Mouse (Mus musculus): ENCODE data around the gene Pdzrn4. TPM values are rescaled to one million over a fixed set of nuclear protein-coding genes. Genes with fewer than 3 reads are reported as not detected.

Gene Pdzrn4
- total RNA-seq, 1 experiment from 2014 or later = not detected

DNA sequence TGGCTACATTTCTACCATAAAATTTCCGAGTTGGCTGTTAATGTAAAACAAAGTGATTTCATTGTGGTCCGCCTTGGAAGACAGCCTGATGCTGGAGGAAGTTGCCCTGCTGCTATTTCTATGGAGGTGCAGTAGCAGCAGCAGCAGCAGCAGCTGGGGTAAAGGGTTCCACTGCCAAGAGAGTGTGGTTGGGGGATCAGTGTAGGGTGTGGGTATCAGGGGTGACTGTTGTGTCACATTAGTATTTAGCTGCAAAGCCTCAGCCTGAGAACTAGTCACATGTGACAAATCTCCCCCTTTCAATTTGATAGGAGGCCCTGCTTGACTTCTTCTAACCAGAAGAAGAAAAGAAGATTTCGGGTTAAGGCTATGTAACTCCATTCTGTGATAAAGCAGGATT lies 183.5 kb downstream of the Pdzrn4 start:
- no peak for ATAC-seq (replicated peaks; ENCODE audit: low read depth, poor library complexity, severe bottlenecking)

DNA sequence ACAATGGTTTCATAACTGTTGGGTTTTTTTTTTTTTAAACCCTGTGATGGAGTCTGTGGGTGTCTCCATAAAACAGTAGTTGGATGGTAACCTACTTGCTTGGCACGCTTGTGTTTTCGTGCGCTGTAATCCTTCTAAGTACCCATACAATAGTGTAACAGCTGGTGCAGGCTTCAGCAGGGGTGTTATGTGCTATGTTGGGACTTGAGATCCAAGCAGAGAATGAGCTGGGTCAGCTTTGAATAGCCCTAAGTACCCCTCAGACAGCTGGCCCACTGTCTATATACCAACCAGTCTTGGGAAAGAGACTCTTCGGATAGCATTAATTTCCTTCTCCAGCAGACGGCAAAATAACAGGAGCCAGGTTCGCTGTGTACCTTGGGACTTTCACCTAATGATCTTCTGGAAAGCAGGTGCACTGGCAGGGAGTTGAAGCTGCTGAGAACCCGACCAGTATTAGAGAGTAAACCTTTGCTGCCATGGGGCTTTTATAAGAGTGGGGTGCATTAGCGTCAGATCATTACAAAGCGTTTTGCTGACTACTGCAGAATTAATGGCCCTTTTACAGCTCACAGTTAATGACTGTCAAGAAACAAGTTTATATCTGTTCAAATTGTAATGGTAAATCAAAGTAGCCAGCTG lies 184.2 kb downstream of the Pdzrn4 start:
- ATAC-seq (replicated peaks; ENCODE audit: low read depth, poor library complexity, severe bottlenecking) = no peak

DNA sequence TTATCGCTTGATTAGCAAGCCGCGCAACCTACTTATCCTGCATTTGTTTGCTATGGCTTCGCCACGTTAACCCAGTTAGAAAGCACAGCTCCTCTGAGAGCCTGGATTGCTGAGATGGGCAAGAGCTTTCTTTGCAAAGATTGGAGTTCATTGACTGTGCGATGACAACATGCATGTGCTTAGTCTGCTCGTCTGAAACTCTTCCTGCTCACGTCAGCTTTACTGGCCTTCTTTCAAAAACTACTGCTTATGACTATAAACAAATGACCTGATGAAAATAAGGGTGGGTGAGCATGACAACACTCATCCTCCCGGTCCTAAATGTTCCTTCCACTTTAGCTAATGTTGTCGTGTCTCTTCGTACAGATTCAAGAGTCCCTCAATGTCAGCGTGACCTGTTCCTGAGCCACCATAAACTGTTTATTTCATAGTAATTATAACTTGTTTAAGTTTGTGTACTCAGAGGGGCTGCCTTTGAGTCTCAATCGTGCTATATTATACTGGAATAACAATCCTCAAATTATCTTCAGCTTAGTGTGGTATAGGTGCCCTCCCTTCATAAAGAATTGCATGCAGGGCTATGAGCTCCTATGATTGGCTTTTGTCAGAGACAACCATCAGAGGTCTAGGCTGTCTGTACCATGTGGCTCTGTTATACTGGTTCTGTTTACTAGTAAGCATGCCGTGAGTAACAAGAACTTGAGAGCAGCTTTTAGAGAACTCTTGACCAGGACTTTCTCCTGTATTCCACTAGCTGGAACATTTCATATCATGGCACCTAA lies 187.9 kb downstream of the Pdzrn4 start:
- no peak for ATAC-seq (replicated peaks; ENCODE audit: low read depth, poor library complexity, severe bottlenecking)

DNA sequence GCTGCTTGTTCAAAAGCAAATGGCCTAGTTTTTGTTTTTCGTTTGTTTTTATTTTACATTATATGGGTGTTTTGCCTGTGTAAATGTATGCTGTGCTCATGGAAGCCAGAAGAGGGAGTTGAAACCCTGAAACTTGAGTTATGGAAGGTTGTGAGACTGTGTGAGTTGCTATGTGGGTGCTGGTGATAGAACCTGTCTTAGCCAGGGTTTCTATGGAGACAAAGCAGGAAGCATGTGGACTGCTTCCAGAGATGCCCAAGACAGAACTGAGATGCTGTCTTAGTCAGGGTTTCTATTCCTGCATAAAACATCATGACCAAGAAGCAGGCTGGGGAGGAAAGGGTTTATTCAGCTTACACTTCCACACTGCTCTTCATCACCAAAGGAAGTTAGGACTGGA lies 190.8 kb downstream of the Pdzrn4 start:
- ATAC-seq (replicated peaks; ENCODE audit: low read depth, poor library complexity, severe bottlenecking) = no peak

DNA sequence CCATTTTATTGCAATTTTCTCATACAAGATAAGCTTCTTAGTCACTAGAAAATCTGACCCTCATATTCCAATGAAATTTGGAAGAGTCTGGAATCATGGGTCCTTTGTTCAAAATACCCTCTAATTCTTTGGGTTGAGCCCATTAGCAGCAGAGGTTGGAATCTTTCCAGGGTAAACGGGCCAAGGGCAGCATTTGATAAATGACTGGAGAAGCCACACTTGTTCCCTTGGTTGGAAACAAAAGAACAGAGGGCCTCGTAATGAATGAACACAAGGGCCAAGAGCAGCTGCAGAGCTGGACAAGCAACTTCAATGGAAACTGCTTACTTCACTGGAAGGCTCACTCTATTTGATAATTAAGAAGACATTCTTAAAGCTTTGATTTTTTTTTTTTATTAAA lies 198.0 kb downstream of the Pdzrn4 start:
- no peak for ATAC-seq (replicated peaks; ENCODE audit: low read depth, poor library complexity, severe bottlenecking)

DNA sequence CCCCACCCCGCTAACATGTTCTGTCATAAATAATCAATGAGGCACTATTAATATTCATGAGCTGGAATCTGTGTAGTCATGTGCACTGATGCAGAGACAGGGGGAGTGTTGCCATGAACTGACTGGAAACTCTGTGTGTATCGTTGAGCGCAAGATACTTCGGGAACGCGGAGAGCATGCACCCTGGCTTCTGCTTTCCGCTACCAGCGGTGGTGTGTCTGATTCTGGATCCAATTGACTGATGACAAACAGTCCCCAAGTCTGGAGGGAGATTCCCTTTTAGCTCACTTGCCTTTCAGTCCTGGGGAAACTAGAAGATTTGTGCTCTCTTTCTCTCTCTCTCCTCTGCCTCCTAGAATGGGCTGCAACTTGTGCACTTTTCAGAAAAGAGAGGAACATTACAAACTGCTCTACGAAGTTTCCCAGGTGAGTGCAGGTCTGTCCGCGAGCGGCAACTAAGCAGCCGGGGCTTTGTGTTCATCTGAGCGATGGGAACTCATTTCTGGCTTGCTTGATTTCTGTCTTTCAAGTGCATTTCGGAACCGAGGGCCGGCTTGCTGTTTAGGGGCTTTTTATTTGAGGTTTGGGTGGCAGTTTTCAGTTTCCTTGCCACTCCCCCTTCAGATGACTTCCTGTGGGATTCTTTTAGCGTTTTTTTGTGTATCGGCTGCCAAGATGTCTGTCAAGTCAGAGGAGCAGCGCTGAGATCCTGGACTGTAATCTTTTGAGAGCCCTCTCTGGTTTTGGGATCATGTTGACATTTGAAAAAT lies 200.5 kb downstream of the Pdzrn4 start:
- 0 out of 2 replicates have a peak, but pooled peaks have one; percentile 25 for ATAC-seq (replicated peaks; ENCODE audit: low read depth, poor library complexity, severe bottlenecking)

DNA sequence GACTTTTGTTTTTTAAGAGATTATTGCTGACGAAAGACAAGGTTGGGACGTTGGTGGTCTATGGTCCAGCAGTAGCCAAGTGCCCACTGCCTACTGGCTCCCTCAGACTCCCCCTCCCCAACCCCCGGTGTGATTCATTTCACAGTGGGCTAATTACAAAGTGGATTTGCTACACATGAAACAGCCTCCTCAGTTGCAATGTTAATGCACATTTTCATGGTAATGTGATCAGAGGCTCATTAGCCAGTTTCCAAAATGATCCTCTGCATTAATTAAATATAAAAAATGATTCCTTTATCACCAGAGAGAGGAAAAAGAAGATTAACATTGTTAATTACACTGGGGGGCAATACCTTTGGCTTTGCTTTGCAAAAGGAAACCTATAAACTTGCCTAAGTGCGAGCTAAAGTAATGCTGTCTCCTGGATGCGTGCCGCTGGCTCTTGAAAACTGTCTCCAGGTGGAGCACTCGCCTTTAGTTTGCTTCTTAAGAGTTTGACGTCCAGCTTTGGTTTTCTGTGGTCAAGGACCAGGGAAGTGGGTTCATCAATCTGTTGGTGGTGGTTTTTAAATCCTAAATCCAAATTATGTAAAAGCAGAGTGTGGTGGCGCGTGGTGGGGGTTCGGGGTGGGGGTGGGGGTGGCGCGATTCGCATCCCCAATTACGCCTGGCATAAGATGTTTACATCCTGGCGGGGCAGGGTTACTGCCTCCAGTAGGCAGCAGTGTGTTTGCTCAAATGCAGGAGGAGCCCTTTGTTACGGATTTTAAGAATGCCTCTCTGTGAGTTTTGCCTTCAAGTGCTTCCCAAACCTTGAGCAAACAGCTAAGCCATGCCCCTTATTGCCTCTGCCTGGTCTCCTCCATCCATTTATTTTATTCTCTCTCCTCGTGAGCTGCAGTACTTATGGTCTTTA lies 202.0 kb downstream of the Pdzrn4 start:
- no peak for ATAC-seq (replicated peaks; ENCODE audit: low read depth, poor library complexity, severe bottlenecking)

DNA sequence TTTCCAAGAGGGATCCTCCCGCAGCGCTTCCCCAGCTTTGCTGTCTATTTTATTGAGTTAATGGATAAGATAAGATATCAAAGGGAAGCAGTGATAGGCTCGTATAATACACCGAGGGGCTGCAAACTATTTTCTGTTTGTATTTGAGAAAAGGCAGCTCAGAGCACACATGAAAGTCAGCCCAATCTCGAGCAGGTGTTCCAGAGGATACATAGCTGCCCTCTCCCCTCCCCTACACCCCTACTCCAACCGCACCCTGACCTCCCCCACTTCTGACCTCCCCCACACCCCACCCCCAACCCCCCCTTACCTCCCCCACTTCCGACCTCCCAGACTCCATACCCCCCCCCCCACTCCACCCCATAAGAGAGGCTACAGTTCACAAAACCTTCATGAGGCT lies 202.7 kb downstream of the Pdzrn4 start:
- ATAC-seq (replicated peaks; ENCODE audit: low read depth, poor library complexity, severe bottlenecking) = no peak

DNA sequence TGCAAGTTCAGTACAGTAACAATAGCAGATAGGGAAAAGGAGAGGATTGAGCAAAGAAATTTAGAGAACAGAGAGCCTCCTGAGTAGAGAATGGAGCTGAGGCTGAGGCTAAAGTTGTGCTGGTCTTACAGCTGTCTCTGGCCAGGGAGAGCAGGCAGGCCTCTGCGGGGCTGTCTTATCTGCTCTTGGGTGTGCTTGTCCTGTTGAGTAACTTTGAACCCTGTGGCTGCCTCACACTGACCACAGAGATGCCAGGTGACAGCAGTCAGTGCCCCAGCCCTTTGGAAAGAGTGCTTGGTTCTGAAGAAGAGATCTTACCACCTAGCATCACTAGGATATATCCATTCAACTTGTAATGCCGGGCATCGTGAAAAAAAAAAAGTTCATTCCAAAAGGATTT lies 214.2 kb downstream of the Pdzrn4 start:
- ATAC-seq (replicated peaks; ENCODE audit: low read depth, poor library complexity, severe bottlenecking) = no peak

DNA sequence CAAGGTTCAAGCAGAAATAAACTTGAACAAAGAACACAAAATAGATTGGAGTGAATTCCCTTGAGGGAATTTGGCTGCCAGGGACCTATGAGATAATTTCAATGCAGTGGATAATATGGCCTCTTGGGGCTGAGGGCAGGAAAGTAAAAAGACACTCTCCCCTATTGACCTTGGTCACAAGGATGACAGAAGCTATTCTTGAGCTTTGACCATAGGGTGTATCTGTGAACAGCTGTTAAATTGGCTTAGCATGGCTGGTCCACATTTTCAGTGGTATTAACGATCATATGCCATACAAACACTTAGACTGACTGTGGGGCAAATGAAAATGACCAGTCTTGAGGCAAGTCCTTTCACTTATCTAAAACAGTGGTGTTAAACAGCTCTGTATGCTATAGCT lies 215.7 kb downstream of the Pdzrn4 start:
- no peak for ATAC-seq (replicated peaks; ENCODE audit: low read depth, poor library complexity, severe bottlenecking)

DNA sequence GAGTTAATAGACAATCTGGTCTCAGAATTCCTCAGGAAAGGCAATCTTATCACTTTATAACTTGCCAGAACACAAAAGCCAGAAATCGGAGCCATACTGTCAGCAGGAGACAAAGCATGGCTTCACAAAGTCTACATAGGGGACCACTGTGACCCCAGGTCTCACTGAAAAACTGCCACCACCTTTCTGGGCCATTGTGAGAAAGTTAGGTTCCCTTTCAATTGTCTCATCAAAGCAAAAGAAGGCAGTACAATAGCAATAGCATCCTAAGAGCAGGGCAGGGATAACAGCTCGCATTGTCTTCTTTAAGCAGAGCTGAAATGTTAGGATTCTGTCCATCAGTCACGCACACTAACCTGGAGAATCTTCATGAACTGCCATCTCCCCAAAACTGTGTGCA lies 216.5 kb downstream of the Pdzrn4 start:
- no peak for ATAC-seq (replicated peaks; ENCODE audit: low read depth, poor library complexity, severe bottlenecking)

DNA sequence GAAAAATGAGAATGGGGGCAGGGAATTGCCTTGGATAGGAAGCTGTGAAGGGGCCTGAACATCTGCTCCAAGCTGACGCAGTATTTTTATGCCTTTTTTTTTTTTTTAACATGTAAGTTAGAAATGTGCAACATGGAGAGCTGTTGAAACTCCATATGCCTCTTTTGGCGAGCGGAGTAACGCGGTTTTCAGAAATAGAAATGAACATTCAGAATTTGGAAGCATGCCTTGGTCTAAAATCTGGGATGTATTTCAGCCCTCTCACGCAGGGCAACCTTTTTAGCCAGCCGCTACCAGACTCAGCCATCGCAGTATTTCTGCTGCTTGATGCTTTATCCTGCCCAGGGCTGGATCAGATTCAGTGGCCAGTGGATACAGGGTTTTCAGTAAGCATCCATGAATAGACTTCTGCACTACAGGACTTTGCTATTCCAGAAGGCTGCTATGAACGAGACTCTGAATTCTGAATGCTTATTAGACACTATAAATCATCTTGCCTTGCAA lies 225.1 kb downstream of the Pdzrn4 start:
- ATAC-seq (replicated peaks; ENCODE audit: low read depth, poor library complexity, severe bottlenecking) = no peak

DNA sequence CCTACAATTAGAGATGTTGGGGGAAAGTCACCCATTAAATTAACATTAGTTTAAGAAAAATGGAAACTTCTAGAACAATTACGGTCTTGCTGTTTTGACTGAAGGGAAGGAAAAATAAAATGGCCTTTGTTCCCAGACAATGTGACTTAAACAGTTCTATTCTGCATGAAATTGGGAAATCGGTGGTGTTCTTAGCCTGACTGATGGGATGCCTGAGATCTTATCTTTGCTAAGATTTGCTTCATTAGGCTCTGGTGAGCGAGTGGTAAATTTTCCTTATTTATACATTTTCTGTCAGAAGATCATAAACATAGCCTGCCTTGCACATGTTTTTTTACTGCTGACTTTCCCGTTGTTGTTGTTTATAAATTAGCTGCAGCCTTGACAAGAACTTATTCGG lies 225.6 kb downstream of the Pdzrn4 start:
- ATAC-seq (replicated peaks; ENCODE audit: low read depth, poor library complexity, severe bottlenecking) = no peak

DNA sequence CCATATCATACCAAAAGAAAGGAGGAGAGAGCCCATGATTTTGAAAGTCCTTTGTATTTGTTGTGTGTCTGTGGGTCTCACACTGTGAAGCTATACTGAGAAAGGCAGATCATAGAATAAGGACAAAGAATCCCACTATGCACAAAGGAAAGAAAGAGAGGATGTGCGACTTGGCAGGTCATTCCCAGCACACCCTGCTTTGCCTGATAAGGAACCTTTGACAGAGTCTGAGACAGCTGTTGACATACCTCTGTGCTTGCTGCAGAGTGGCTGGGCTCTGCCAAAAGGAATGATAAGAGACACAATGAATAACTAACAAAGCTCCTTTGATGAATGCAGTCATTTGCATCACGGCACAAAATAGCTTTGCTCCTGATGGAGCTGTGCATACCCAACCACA lies 232.5 kb downstream of the Pdzrn4 start:
- no peak for ATAC-seq (replicated peaks; ENCODE audit: low read depth, poor library complexity, severe bottlenecking)

DNA sequence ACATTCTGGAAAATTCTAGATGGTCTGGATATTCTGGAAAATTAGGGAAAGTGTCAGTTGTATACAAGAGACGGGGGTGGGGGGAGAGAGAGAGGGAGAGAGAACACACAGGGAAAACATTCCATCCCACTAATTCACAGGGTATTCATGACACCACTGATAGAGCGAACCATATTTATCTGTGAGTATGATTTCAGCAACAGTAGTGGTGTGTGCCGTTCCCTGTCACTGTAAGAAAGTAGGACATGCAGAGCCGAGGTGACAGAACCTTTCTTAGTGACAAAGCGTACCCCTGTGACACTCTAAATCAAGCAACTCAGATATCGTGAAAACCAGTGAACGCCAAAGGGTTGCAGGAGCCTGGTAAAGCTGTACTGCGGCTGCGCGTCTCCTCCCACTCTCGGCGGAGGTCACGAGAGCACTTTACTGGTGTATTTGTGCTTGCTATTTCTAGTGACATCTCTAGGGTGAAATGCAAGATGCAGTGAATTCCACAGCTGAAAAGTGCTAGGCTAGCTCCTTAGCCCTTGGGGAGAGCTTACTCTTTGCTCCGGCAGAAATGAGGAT lies 237.4 kb downstream of the Pdzrn4 start:
- no peak for ATAC-seq (replicated peaks; ENCODE audit: low read depth, poor library complexity, severe bottlenecking)

DNA sequence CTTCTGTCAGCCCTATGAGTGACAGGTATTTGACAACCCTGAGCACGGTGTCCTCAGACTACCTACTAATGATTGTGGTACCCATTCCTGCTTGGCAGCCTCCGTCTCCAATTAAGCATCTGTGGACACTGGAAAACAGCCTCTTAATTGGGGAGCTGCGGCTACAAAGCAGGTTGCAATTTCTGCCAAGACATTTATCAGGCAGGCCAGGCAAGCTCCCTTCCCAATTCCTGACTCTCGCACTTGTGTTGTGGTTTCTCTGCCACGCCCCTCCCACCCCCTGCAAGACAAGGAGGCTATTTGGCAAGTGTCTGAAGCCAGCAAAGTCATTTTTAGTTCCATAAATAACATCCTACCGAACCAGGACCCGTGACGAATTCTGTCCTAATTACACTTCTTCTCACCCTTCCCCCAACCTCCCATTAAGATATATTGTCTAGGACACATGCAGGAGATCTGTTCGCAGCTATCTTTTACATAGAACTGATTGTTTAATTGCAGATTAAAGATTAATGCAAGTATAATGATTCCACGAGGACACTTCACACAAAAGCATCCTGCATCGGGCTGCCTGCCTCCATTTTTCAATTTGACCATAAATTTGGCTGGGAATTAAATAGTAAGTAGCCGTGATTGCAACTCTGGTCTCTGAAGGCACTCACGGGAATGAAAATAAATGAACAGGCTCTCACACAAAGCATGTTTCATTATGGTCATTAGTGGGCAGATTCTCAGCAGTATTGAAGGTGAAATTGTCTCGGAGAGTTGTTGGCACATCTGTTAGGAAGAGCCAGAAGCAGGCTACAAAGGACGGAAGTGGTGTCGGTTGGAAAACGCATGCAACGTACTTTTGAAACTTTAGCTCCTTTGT lies 243.8 kb downstream of the Pdzrn4 start:
- peak; percentile 25; the same call in 1 of the 2 replicates for ATAC-seq (replicated peaks; ENCODE audit: low read depth, poor library complexity, severe bottlenecking)

DNA sequence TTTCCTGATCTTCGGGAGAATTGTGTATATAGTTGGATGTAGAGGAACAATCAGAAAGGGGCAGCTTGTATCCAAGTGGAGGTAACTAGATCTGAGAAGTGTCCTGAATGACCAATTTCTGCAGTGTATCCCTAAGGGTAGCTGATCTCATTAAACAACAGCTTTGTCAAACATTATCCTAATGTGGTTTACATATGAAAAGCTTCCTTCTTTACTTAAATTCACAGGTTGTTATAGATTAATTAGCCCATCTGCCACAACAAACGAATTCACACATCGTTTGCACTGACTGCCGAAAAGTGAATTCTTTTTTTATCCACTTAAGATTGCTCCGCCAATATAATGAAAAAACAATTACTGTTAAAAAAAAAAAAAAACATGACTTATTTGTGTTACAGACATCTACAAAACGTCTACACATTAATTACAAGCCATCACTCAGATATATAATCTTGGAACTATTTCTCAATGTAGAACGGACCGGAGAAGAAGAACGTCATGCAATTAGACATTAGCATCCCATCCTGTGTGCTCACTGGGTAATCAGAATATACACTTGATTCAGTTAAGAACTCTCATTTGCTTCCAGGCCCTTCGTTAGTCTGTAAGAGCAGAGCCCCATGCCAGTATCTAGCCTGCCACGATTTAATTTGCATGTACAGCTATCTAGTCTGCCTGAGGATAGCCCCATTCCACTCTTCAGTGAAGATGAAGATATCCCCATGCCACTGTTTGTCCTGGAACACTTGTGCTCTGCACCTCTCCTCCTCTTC lies 274.8 kb downstream of the Pdzrn4 start:
- no peak for ATAC-seq (replicated peaks; ENCODE audit: low read depth, poor library complexity, severe bottlenecking)

DNA sequence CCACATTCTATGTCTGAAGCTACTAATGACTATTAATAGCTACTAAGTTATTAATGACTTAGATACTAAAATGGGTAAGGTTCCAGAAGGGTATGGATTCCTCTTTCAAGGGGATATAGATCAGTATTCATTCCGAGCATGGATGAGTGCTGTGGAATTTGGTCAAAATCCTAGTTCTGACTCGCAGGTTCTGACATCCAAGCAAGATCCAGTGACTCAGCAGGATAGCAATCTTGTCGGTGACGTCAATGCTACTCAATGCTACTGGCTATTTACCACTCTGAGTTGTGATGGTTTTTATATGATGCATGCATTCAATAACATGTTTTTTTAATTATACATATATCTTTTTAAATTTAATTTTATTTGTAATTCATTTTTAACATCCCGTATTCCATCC lies 279.4 kb downstream of the Pdzrn4 start:
- ATAC-seq (replicated peaks; ENCODE audit: low read depth, poor library complexity, severe bottlenecking) = no peak

Data from common myeloid progenitor, adult 5-6 weeks (primary cell).